Mouse (Mus musculus) cerebellum, adult 11 months (tissue): Measurements from ENCODE around the gene Foxred2.

ENCODE experiments used
- DNase-seq: peaks from one replicate; pipeline ENCODE4 v3.0.0; 2022

Gene Foxred2

GRCm38 (mm10) chr15:77914507-77914906, 42.0 kb downstream of the Foxred2 start:
- no peak for DNase-seq

GRCm38 (mm10) chr15:77913054-77913453, 43.5 kb downstream of the Foxred2 start:
- no peak for DNase-seq

- no peak for DNase-seq
Measured at GRCm38 (mm10) chr15:77912585-77912984, 43.9 kb downstream of the Foxred2 start.

- no peak for DNase-seq
Measured at GRCm38 (mm10) chr15:77912048-77912447, 44.5 kb downstream of the Foxred2 start.

GRCm38 (mm10) chr15:77911065-77911464, 45.5 kb downstream of the Foxred2 start:
- DNase-seq = no peak

GRCm38 (mm10) chr15:77907646-77908518, 48.6 kb downstream of the Foxred2 start:
- DNase-seq = no peak

GRCm38 (mm10) chr15:77906545-77906944, 50.0 kb downstream of the Foxred2 start:
- no peak for DNase-seq

- DNase-seq = no peak
Measured at GRCm38 (mm10) chr15:77906081-77906480, 50.4 kb downstream of the Foxred2 start.

- no peak for DNase-seq
Measured at GRCm38 (mm10) chr15:77905275-77905970, 51.1 kb downstream of the Foxred2 start.

- DNase-seq = no peak
Measured at GRCm38 (mm10) chr15:77904363-77904892, 52.1 kb downstream of the Foxred2 start.

GRCm38 (mm10) chr15:77903176-77903575, 53.3 kb downstream of the Foxred2 start:
- DNase-seq = no peak

- DNase-seq = no peak
Measured at GRCm38 (mm10) chr15:77894926-77895325, 61.6 kb downstream of the Foxred2 start.

GRCm38 (mm10) chr15:77893292-77893691, 63.2 kb downstream of the Foxred2 start:
- no peak for DNase-seq

- DNase-seq = no peak
Measured at GRCm38 (mm10) chr15:77892420-77892819, 64.1 kb downstream of the Foxred2 start.

- DNase-seq = no peak
Measured at GRCm38 (mm10) chr15:77891766-77892165, 64.8 kb downstream of the Foxred2 start.
